Mouse (Mus musculus) hindlimb bud, embryonic 11.5 days (tissue): ENCODE measurements around the gene Tpst1.
"Not testable (repeated sequence)": the region's sequence is repeated elsewhere in the genome, so short reads cannot be mapped to it uniquely, and the experiment has no call there.

ENCODE experiments used
- DNase-seq: peaks from one replicate; pipeline ENCODE4 v3.0.0-alpha.2; 2012; ENCODE audit warnings: low read depth, low spot score; ENCODE audit errors: extremely low spot score

The Tpst1 gene

DNA sequence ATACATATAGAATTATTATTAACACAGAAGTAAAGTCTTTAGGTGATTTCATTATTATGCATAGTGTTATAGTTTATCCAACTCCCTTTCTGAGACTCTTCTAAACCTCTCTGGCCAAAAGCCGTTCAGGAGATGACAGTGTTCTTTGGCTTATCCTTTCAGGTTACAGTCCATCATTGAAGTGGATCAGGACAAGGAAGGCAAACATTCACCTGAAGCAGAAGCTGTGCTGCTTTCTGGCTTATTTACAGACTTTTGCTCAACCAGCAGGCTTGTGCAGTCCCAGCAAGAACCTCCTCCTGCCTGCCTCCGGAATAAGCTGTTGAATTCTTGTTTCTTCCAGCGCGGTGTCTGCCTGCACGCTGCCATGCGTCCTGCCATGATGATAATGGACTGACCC is at the start of gene Tpst1:
Gene Tpst1 (plus strand): TSS at position 301 of the 400 bp plus-strand sequence.
- no peak for DNase-seq

DNA sequence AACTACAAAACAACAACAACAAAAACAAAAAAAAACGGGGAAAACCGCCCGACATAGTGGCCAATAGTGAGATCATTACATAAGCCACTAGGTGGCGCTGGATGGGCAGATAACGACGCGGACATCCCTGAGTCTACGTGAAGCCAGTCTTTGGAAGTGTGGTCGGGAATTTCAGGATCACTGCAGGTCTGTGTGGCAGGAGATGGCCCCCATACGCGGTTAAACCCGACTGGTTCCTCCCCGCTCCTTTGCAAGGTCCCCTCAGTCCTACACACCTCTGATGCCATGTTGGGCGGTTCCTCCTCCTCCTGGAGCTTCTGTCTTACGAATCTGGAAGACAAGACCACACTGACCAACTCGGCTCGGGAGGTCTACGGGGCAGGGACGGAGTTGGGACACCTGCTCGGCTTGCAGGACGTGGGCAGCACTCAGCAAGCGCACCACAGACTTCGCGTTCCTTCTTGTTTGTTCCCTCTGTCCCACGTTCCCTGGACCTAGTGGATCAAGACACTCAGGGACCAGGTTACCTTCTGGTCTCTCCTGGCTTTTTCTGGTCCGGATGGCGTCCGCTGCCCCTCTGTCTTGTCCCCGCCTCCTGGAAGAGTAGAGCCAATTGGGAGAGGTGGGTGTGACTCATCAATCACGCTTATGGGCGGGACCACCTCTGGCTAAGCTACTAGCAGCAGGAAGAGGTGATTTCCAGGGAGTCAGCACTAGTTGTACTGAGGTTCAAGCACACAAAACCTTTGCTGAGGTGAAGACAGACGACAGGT is 49.2 kb upstream of the Tpst1 start:
- peak; percentile 73 for DNase-seq

DNA sequence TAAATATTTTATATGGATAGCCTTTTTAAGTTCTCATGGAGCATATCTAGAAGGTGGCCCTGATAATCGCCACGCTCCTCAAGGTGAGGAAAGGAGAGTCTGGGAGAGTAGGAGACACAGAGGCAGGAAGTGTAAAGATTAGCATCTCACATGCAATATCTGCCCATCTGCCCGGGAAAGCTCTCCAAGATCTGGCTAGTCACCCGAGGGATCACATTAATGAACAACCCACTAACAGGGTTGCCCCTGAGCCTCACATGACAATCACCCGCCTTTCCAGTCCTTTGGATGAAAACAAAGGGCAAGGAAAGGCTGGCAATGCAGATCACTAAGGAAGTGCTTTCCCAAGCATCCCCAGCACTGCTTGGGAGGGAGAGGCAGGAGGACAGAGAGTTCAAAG is 46.0 kb upstream of the Tpst1 start:
- DNase-seq: no peak

DNA sequence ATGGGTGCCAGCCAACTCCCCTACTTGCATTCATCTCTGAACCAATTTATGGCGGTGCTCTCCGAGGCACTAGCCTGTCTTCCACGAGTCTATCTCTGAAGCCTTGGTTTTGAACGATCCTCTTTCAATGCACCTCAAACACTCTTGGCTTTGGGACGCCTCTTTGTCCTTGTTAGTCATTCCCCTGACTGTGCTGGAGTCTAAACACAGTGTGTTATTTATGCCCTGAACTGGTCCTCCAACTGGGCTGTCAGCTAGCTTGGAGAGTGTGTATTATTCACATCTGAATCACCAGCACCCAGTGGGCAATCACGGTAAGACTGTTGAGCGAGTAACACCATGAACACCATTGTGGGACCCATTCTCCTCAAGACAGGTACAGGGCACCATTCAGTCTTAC is 45.4 kb upstream of the Tpst1 start:
- no peak for DNase-seq

DNA sequence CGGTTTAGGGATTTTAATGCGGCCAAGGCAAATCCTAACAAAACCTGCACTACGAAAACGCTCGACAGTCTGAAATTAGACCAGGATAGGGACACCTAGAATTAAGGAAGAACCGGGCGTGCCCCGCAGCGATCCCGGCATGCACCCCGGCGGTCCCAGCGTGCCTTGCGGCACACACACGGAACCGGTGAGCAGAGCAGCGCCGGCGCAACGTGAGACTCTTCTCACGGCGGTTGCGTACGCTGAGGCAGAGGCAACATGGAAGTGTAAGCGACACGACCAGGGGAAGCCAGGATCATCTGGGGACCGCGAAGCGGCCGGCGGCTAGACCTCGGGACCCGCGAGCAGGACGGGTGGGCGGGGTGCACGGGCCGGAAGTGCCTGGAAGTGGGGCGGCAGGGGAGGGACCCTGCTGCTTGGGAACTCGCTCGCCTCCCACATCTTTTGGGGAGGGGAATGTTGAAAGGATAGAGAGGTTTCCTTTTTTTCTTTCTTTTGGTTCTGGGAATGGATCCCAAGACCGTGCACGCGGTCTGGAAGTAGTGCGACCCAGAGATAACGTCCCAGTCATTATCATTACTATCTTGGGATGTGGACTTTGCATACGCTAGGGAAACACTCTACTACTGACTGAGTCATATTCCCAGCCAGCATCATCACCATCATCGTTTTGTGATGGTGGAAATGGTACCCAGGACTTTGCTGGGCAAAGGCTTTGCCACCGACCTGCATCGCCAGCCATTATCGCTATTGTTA is 43.8 kb upstream of the Tpst1 start, which contains the start of the genes Asl and Crcp:
Gene Asl (minus strand): TSS at position 106 of the 756 bp plus-strand sequence.
Gene Crcp (plus strand): TSS at position 149 of the 756 bp plus-strand sequence.
- DNase-seq: no peak

DNA sequence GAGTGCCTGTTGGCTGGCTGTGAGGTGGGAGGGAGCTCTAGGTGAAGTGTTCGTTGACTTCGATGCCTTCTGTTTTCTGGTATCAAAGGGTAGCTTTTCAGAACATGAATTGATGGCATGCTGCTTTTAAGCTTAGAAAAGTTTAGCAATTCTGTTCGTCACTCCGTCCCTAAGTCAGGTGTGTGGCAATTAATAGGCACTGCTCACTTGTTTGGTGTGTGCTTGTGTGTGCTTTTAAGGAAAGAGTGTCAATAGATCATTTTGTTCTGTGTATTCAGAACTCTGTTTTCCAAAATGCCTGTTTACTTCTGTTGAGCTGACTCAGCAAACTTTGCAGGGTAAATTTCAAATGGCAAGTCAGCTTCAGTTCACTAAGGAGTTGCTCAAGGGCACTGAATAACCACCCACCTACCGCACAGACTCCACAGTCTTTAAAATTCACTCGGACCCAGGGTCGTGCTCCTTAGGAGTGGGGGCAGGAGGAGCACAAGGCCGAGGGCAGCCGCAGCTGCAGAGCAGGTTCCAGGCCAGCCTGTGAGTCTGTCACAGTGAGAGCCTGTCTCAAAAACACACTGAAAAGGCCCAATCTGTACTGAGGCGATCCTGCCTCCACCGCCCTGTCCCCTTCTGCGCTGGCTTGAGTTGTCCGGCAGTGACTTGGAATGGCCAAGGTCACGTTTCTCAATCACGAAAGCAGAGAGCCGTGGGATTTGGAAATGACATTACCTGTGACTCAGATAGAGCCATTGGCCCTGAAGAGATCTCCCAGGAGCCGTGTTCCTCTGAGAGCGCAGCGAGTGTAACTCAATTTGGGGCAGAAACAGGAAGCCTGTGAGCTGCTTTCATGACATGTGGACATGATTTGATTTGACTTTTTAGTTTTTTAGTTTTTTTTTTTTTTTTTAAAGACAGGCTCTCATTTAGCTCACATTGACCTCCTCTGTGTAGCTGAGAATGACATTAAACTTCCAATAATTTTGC is 41.4 kb upstream of the Tpst1 start:
- DNase-seq: no peak

DNA sequence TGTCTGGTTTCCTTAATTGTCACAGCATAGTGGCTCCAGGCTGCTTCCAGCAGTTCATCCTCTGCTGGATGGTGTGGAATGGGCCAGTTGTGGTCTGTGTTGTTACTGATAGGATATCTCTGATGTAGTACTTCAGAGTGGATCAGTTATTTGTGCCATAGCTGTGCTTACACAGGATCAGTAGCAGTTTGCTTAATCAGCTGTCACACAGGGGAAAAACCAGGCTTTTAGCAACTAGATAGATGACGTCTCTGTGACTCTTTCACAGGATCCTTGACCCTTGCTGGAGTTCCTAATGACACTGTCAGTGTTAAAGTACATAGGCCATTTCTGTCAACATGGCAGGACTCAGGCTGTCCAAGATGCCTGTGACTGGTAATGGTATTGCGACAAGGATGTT is 39.3 kb upstream of the Tpst1 start:
- DNase-seq: no peak

DNA sequence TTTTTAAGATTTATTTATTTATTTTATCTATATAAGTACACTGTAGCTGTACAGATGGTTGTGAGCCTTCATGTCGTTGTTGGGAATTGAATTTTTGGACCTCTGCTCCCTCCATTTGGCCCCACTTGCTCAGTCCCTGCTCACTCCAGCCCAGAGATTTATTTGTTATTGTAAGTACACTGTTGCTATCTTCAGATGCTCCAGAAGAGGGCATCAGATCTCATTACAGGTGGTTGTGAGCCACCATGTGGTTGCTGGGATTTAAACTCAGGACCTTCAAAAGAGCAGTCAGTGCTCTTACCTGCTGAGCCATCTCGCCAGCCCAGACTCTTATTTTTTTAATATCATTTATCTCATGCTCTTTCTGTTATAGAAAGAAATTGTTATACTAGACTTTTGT is 36.8 kb upstream of the Tpst1 start:
- not testable (repeated sequence) for DNase-seq

DNA sequence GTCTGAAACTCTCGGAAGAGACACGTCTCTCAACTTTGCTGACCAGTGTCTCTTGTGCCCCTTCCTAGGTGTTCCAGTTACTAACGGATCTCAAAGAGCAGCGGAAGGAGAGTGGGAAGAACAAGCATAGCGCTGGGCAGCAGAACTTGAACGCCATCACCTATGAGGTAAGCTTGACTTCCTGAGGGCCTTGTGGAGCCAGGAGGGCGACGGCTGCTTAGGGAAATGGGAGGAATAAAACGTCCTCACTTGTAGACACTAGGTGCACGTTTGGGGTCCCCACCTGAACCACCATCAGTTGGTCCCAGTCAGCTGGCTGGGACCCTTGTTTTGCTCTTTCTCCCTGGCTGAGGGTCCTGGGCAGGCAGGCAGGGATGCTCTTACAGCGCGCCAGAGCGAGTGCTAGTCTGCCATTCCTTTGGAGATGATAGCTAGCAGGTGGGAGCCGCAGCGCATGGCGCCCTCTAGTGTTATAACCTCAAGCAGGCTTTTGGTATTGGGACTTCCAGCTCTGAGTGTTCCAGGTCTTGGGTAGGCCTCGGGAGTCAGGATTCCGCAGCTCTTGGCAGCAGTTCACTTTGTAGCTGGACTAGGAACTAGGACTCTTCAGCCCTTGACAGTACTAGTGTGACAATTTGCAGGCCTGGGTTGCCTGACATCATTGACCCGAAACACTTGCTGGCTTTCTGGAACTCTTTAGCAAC is 35.2 kb upstream of the Tpst1 start:
- peak; percentile 31 for DNase-seq

DNA sequence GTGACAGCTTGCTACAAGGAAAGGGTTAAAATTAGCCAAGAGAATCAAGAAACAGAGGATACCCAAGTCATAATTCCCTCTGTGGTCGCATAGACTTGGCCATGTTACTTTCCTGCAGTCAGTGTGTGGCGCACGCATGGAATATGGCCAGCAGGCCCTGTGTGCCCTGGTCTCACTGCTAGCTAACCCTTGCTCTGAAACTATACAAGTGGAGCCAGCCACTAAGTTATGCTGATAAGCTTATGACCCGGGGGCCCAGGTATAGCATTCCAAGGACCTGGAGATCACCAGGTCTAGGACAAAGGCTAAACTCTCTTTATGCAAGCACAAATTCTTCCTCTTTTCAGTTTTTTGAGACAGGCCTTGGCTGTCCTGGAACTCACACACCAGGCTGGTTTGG is 32.3 kb upstream of the Tpst1 start:
- DNase-seq: no peak

DNA sequence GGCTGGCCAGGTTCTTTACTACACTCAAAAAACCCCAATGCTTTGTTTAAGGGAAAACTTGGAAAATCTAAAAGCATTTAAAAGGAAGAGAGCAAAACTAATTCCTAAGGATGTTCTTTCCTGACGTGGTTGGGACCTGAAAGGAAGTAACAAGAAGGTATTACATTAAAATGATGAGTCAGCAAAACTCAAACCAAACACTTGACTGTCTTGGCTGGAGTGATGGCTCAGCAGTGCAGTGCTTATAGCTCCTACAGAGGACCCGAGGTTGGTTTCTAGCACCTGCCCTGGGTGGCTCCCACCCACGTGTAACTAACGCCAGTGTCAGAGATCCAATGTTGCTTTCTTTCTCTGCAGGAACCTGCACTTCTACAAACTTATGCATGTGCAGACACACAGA is 31.9 kb upstream of the Tpst1 start:
- no peak for DNase-seq

DNA sequence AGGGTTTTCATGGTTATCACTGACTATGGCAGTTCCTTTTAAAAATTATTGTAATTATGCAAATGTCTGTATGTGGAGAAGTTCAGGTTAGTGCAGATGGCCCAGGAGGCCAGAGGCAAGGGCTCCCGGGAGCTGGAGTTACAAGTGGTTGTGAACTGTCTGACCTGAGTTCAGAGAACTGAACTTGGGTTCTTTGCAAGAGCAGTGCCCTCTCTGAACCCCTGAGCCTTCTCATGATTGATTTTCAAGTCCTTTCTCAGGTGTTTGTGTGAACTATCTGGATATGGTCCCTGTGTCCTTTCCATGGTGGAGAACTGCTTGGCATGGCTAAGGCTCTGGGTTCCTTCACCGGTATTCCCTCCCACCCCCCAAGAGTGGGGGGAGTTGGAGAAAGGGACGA is 29.4 kb upstream of the Tpst1 start:
- DNase-seq: no peak

DNA sequence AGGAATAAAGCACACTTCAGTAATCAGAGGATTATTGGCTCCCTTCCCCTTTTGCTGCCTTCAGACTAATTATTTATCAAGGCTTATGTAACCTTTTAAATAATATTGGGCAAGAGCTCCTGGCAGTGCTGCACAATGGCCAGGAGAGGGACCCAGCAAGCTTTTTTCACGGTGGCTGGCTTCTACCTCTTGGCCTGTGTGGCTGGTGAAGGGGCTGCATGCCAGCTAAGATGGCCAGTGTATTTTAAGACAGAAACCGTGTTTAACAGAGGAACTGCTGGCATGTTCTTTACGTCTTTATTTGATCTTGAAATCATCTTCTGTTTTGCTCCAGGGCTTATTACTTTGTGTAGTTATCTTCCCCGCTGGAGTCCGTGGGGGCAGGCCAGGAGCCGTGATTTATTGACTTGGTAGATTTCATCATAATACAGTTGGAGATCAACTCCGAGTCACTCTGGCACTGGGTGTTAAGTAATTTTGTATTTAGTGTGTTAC is 28.9 kb upstream of the Tpst1 start:
- DNase-seq: no peak

DNA sequence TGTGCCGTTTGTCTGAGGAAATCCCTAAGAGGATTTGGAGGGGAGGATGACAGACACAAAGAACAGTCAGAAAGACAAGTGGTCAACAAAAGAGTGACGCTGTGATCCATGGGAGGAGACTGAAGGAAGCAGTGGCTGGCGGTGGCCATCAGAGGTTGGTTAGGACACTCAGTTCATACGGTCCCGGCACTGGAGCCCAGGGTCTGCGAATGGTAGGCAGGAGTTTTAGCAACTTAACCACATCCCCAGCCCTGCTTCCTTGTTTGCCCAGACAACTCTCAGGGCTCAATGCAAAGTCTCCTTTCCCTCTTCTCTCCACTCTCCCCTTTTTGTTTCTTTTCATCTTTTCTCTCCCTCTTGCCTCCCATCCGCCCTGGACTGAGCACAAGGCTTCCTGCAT is 27.0 kb upstream of the Tpst1 start:
- DNase-seq: no peak

DNA sequence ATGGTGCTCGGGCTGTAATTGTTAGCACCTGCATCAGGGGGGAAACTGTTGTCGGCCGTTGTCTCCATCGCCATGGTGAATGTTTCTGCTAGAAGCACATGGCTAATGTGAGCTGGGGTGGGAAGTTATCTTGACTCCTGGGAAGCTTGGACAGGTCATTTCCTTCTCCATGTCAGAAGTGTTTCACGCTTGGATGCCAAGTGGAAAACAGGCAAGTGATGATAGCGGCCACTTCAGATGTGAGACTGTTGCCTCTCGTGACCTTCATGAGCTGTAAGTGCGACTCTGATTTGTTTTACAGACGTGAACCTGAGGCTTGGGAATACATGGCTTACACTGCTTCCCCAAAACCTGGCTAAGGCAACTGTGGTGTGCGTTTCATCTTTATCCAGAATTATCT is 26.5 kb upstream of the Tpst1 start:
- no peak for DNase-seq

DNA sequence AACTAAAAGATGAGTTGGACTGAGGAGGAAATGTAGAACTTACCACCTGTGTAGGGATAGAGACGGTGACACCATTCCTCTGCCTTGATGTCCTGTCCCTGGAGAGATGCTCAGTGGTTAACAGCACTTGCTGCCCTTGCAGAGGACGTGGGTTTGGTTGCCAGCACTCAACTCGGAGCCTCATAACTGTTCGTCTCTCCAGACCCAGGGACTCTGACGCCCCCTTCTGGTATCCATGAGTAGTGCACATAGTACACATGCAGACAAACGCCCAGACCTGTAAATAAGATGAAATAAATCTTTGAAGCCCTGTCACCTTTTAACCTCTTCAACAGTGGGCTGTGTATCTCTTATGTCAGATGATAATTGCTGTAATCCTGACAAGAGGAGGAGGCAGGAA is 26.1 kb upstream of the Tpst1 start:
- DNase-seq: no peak

DNA sequence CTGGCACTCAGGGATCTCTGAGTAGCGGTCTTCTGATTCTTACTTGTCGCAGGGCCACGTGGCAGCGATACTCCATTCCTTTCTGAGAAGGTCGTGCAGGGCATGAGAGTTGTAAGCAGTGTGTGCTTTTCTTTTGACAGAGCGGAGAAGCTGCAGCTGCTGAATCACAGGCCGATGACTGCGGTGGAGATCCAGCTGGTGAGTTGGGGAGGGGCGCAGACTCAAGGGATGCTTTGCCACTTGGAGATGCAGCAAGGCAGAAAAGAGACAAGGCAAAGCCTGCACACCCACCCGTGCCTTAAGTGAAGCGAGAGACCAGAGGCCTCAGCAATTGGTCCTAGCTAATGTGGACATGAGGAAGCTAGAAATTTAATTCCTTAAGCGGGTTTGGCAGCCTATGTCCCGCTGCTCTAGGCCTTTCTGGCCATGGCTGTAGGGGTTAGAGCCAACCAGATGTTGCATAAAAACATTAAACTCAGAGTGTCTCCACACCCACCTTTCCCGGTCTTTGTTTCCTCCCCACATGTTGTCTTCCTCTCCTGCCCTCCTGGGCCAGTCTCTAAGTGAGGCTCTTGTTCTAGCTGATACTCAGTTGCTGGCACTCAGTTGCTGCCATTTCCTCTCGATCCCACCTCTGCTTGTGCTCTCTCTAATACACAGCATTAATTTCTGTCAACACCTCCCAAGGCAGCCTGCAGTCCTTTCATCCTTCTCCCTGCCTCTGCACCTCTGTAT is 24.2 kb upstream of the Tpst1 start:
- DNase-seq: no peak

DNA sequence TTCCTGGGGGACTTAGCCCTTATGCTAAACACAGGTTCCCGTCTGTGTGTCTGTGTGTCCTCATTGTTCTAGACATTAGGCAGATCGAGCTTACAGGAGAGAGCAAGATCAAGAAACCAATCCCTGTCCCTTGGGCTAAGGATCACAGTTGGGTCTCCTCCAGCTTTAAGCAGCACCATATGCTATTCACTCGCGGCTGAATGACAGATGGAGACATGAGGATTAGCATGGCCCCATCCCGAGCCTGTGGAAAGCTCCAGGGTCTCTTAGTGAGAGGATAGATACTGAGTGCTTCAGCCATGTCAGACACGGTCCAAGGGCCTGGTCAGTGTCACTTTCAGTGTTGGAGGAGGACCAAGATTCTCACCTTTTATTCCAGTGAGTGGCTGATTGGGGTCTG is 22.7 kb upstream of the Tpst1 start:
- DNase-seq: no peak

DNA sequence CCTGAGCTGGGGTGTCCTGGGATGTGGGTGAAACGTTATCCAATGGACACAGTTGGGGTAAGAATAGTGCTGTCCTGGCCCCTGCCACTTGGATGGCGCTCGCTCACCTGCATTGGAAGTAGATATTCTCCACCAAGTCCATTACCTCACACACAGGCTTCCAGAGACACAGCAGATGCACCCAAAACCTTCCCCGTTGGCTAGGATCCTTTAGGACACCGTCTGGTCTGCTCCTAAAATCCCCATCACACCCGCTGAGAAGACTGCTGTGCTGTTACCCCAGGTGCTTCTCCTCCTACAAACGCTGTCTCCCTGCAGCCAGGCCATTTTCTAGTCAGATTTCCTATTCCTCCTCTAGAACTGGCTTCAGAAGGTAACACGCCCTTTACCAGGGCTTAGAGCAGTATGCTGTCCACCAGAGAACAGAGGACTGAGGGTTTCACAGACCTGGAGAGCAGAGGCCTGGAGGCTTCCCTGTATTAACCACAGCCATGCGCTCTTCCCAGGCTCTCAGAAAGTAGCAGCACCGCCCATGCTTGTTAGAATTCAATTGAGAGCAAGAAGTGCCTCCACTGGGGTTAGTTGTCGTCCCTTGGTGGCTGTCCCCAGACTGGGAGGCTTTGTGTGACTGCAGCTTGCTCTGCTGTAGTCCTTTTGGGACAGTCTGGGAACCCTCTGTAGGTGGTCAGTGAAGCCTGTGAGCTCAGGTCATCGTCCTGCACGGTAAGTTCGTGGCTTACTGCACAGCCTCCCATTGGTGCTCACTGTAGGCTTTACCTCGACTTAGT is 21.9 kb upstream of the Tpst1 start:
- no peak for DNase-seq
